Mouse (Mus musculus) mouse trophoblast stem cell (cell line): Measurements from ENCODE around the gene Gm21992.

Experiments
- in situ Hi-C, 2 experiments: fragments of 300-500 bp; cut with MseI, MboI; formaldehyde crosslinking; loops; 2 replicates in 1 of 2; 3 replicates in 1 of 2; pipeline ENCODE4 v1.15.1; 2025

Gene Gm21992

GRCm38 (mm10) chr19:4712781-4713526 is 98.5 kb downstream of the Gm21992 start:
- in situ Hi-C loops, result no loop called here

- in situ Hi-C loops, result no loop called here
Measured at GRCm38 (mm10) chr19:4712156-4712780, 99.1 kb downstream of the Gm21992 start.

GRCm38 (mm10) chr19:4711601-4712155 is 99.7 kb downstream of the Gm21992 start:
- in situ Hi-C loops, result no loop called here

- in situ Hi-C loops, result no loop called here
Measured at GRCm38 (mm10) chr19:4711098-4711600, 100.3 kb downstream of the Gm21992 start, which contains the start of gene Sptbn2. Gene Sptbn2, plus strand, starts transcription at chr19:4711167.

- in situ Hi-C loops, result no loop called here
Measured at GRCm38 (mm10) chr19:4708765-4709164, 102.6 kb downstream of the Gm21992 start.

GRCm38 (mm10) chr19:4701221-4701620 is 110.2 kb downstream of the Gm21992 start:
- in situ Hi-C loops, result no loop called here

- in situ Hi-C loops, result no loop called here
Measured at GRCm38 (mm10) chr19:4700656-4701055, 110.8 kb downstream of the Gm21992 start.

GRCm38 (mm10) chr19:4699821-4700220 is 111.6 kb downstream of the Gm21992 start:
- in situ Hi-C loops, result no loop called here

GRCm38 (mm10) chr19:4698856-4699255 is 112.6 kb downstream of the Gm21992 start:
- in situ Hi-C loops, result no loop called here

- in situ Hi-C loops, result no loop called here
Measured at GRCm38 (mm10) chr19:4698205-4698677, 113.2 kb downstream of the Gm21992 start, which contains the start of gene Gm960. Gene Gm960, minus strand, starts transcription at chr19:4698668.

GRCm38 (mm10) chr19:4697721-4698120 is 113.7 kb downstream of the Gm21992 start:
- in situ Hi-C loops, result no loop called here

- in situ Hi-C loops, result no loop called here
Measured at GRCm38 (mm10) chr19:4697121-4697520, 114.3 kb downstream of the Gm21992 start.

- in situ Hi-C loops, result no loop called here
Measured at GRCm38 (mm10) chr19:4694346-4694745, 117.1 kb downstream of the Gm21992 start.
